Mouse (Mus musculus) kidney, embryonic 15.5 days (tissue): ENCODE results near the gene Rbp3. TPM values are rescaled to one million over a fixed set of nuclear protein-coding genes. Genes with fewer than 3 reads are reported as not detected.

ENCODE experiments used
- ATAC-seq: fragments of 200-750 bp; cut with Nextera tagmentation; replicated peaks from 2 replicates; pipeline ENCODE4 v1.8.0; 2017; ENCODE audit warnings: moderate TSS enrichment; ENCODE audit not compliant: low FRiP score
- H3K27ac ChIP-seq: fragments of 300-500 bp; sonication (generic); 2 replicates; pipeline ENCODE4 v1.5.1; 2015; ENCODE audit warnings: mild to moderate bottlenecking, inconsistent platforms
- H3K27me3 ChIP-seq: fragments of 300-500 bp; sonication (generic); 2 replicates; pipeline ENCODE4 v1.6.1; 2015; ENCODE audit warnings: inconsistent platforms
- H3K36me3 ChIP-seq: fragments of 300-500 bp; sonication (generic); 2 replicates; pipeline ENCODE4 v1.6.1; 2015; ENCODE audit warnings: inconsistent platforms
- H3K4me1 ChIP-seq: fragments of 300-500 bp; sonication (generic); 2 replicates; pipeline ENCODE4 v1.6.1; 2015; ENCODE audit warnings: inconsistent platforms
- H3K4me2 ChIP-seq: fragments of 300-500 bp; sonication (generic); 2 replicates; pipeline ENCODE4 v1.6.1; 2015; ENCODE audit warnings: moderate library complexity, mild to moderate bottlenecking, inconsistent platforms
- H3K4me3 ChIP-seq: fragments of 300-500 bp; sonication (generic); replicated peaks from 2 replicates; pipeline ENCODE4 v1.5.1; 2015; ENCODE audit warnings: mild to moderate bottlenecking, inconsistent platforms
- H3K9ac ChIP-seq: fragments of 300-500 bp; sonication (generic); 2 replicates; pipeline ENCODE4 v1.6.1; 2015; ENCODE audit warnings: mild to moderate bottlenecking, inconsistent platforms
- H3K9me3 ChIP-seq: fragments of 300-500 bp; sonication (generic); replicated peaks from 2 replicates; pipeline ENCODE4 v1.6.1; 2016; ENCODE audit warnings: inconsistent platforms
- WGBS: fragments of 180-500 bp; shearing (Covaris S2); methylation state at CpG from one replicate; pipeline ENCODE4 v1.1.7; 2015; ENCODE audit warnings: mixed read lengths; 5-methylcytosine and 5-hydroxymethylcytosine counted together
- polyA plus RNA-seq: library from polyadenylated mRNA; unstranded; fragments of >200 nt; fragmentation: Nextera tagmentation; extraction: Ambion mirVana; gene quantifications from 2 replicates; pipeline ENCODE4 v1.2.1, GENCODE M21; 2015

The Rbp3 gene
- polyA plus RNA-seq = not detected in 2 replicates

GRCm38 (mm10) chr14:33953761-33954160 is at the start of gene Rbp3:
Gene Rbp3 (plus strand): TSS chr14:33954003.
- H3K4me3 ChIP-seq = no peak within 1 kb of the TSS
- WGBS = 92% methylated on average over 5 of the region's 5 CpGs
- H3K9ac ChIP-seq = no peak within 1 kb of the TSS
- H3K4me2 ChIP-seq = no peak within 1 kb of the TSS
- H3K27ac ChIP-seq = no peak within 1 kb of the TSS
- H3K27me3 ChIP-seq = 0 out of 2 replicates have a peak, but pooled peaks cover 6% of the 10 kb centered on the region
- H3K9me3 ChIP-seq = no peaks in the 10 kb centered on the region
- ATAC-seq = no peak
- no peaks in the 10 kb centered on the region for H3K4me1 ChIP-seq
- no peaks in the 10 kb centered on the region for H3K36me3 ChIP-seq

- Histone ChIP-seq H3K9me3 (no peaks in the 10 kb centered on the region), H3K27me3 (peaks cover 3% of the 10 kb centered on the region; the same call in 1 of the 2 replicates), H3K4me2 (no peak overlapping the region), H3K27ac (no peak overlapping the region), H3K4me1 (no peaks in the 10 kb centered on the region), H3K4me3 (no peak overlapping the region), H3K9ac (no peak overlapping the region), H3K36me3 (no peaks in the 10 kb centered on the region)
- no peak for ATAC-seq
Observed at GRCm38 (mm10) chr14:33904851-33905250, 49.0 kb upstream of the Rbp3 start.

GRCm38 (mm10) chr14:33913727-33914126 is 40.1 kb upstream of the Rbp3 start:
- no peak overlapping the region for H3K27ac ChIP-seq
- WGBS = 22% methylated on average over 3 of the region's 3 CpGs
- no peaks in the 10 kb centered on the region for H3K9me3 ChIP-seq
- peaks cover 28% of the 10 kb centered on the region for H3K27me3 ChIP-seq
- H3K9ac ChIP-seq = no peak overlapping the region
- no peak overlapping the region for H3K4me3 ChIP-seq
- H3K36me3 ChIP-seq = no peaks in the 10 kb centered on the region
- H3K4me1 ChIP-seq = no peaks in the 10 kb centered on the region; the same call in 1 of the 2 replicates
- peak; percentile 46; the same call in 1 of the 2 replicates for ATAC-seq
- H3K4me2 ChIP-seq = no peak overlapping the region

GRCm38 (mm10) chr14:33914206-33914605 is 39.6 kb upstream of the Rbp3 start:
- Histone ChIP-seq H3K4me1 (no peaks in the 10 kb centered on the region; the same call in 1 of the 2 replicates), H3K27ac (no peak overlapping the region), H3K4me3 (no peak overlapping the region), H3K27me3 (peaks cover 32% of the 10 kb centered on the region), H3K9ac (no peak overlapping the region), H3K4me2 (no peak overlapping the region), H3K9me3 (no peaks in the 10 kb centered on the region), H3K36me3 (no peaks in the 10 kb centered on the region)
- WGBS = 93% methylated on average over 9 of the region's 9 CpGs
- ATAC-seq = no peak

GRCm38 (mm10) chr14:33920727-33921559 is 32.9 kb upstream of the Rbp3 start:
- Histone ChIP-seq H3K4me1 (peaks cover 11% of the 10 kb centered on the region), H3K4me3 (no peak overlapping the region), H3K9ac (no peak overlapping the region), H3K27ac (no peak overlapping the region), H3K36me3 (no peaks in the 10 kb centered on the region), H3K27me3 (peaks cover 90% of the 10 kb centered on the region), H3K4me2 (no peak overlapping the region), H3K9me3 (no peaks in the 10 kb centered on the region)
- ATAC-seq = no peak
- WGBS = 40% methylated on average over 14 of the region's 14 CpGs

GRCm38 (mm10) chr14:33922771-33923167 is 31.0 kb upstream of the Rbp3 start:
- 11% methylated on average over 8 of the region's 8 CpGs for WGBS
- Histone ChIP-seq H3K4me3 (peak overlapping the region; percentile 60), H3K36me3 (no peaks in the 10 kb centered on the region), H3K27me3 (peaks cover 93% of the 10 kb centered on the region), H3K9me3 (no peaks in the 10 kb centered on the region), H3K4me1 (peaks cover 11% of the 10 kb centered on the region), H3K4me2 (peak overlapping the region; percentile 98), H3K27ac (no peak overlapping the region), H3K9ac (peak overlapping the region; percentile 41; the same call in 1 of the 2 replicates)
- ATAC-seq = no peak

GRCm38 (mm10) chr14:33923168-33924070 is 30.4 kb upstream of the Rbp3 start, which contains the start of gene Gdf10:
Gene Gdf10 (plus strand): TSS chr14:33923587.
- Histone ChIP-seq H3K36me3 (no peaks in the 10 kb centered on the region), H3K4me3 (peak within 1 kb of the TSS; percentile 60), H3K4me1 (peaks cover 11% of the 10 kb centered on the region), H3K9me3 (no peaks in the 10 kb centered on the region), H3K9ac (peak within 1 kb of the TSS; percentile 41), H3K27me3 (peaks cover 95% of the 10 kb centered on the region), H3K4me2 (peak within 1 kb of the TSS; percentile 98), H3K27ac (no peak within 1 kb of the TSS)
- WGBS = under 1% methylated on average over 76 of the region's 85 CpGs
- peak; percentile 83 for ATAC-seq

GRCm38 (mm10) chr14:33931853-33932252 is 21.9 kb upstream of the Rbp3 start:
- peaks cover 3% of the 10 kb centered on the region; the same call in 1 of the 2 replicates for H3K4me1 ChIP-seq
- no peak overlapping the region for H3K9ac ChIP-seq
- WGBS = 53% methylated on average over 17 of the region's 17 CpGs
- no peaks in the 10 kb centered on the region for H3K9me3 ChIP-seq
- no peak overlapping the region for H3K27ac ChIP-seq
- H3K4me2 ChIP-seq = no peak overlapping the region
- H3K27me3 ChIP-seq = peaks cover 69% of the 10 kb centered on the region
- 0 out of 2 replicates have a peak, but pooled peaks have one; percentile 15 for ATAC-seq
- no peaks in the 10 kb centered on the region for H3K36me3 ChIP-seq
- H3K4me3 ChIP-seq = no peak overlapping the region

- Histone ChIP-seq H3K9ac (no peak overlapping the region), H3K9me3 (no peaks in the 10 kb centered on the region), H3K27me3 (peaks cover 58% of the 10 kb centered on the region), H3K36me3 (no peaks in the 10 kb centered on the region), H3K4me2 (no peak overlapping the region), H3K27ac (no peak overlapping the region), H3K4me3 (no peak overlapping the region), H3K4me1 (peaks cover 3% of the 10 kb centered on the region; the same call in 1 of the 2 replicates)
- no peak for ATAC-seq
- 64% methylated on average over 10 of the region's 10 CpGs for WGBS
Observed at GRCm38 (mm10) chr14:33932935-33933703, 20.7 kb upstream of the Rbp3 start.

GRCm38 (mm10) chr14:33933778-33934317 is 20.0 kb upstream of the Rbp3 start:
- WGBS = 42% methylated on average over 5 of the region's 5 CpGs
- Histone ChIP-seq H3K9ac (no peak overlapping the region), H3K36me3 (no peaks in the 10 kb centered on the region), H3K9me3 (no peaks in the 10 kb centered on the region), H3K4me1 (peaks cover 3% of the 10 kb centered on the region; the same call in 1 of the 2 replicates), H3K27ac (no peak overlapping the region), H3K4me2 (no peak overlapping the region), H3K4me3 (no peak overlapping the region), H3K27me3 (peaks cover 51% of the 10 kb centered on the region)
- no peak for ATAC-seq

- peaks cover 13% of the 10 kb centered on the region for H3K27me3 ChIP-seq
- WGBS = 26% methylated on average over 9 of the region's 9 CpGs
- peak overlapping the region; percentile 41 for H3K4me2 ChIP-seq
- H3K4me3 ChIP-seq = no peak overlapping the region
- H3K9ac ChIP-seq = no peak overlapping the region
- H3K36me3 ChIP-seq = no peaks in the 10 kb centered on the region
- no peaks in the 10 kb centered on the region for H3K4me1 ChIP-seq
- peak; percentile 33; the same call in 1 of the 2 replicates for ATAC-seq
- H3K27ac ChIP-seq = no peak overlapping the region
- H3K9me3 ChIP-seq = no peaks in the 10 kb centered on the region
Observed at GRCm38 (mm10) chr14:33939117-33939516, 14.7 kb upstream of the Rbp3 start.
